Mouse (Mus musculus): ENCODE data around the gene Ppp4r3a. TPM values are rescaled to one million over a fixed set of nuclear protein-coding genes. Genes with fewer than 3 reads are reported as not detected.

Ppp4r3a gene
- total and polyA plus RNA-seq, 2 experiments from 2014 or later, result 16.4 to 36.1 TPM

DNA sequence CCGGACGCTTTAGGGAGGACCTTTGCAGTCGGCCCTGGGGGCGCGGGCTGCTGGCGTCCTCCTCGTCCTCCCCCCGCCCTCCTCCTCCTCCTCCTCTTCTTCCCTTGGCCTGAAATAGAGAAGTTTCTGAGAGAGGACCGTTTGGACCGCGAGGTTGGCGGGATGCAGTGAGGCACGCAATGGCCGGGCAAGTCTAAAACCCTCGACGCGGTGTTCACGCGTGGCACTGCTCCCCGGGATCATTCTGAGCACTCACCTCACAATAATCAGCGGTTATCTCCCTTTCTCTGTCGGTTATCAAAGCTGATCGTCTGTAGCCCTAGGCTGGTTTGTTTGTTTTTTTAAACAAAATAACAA, 315 bp upstream of the Ppp4r3a start:
- Histone ChIP-seq H3K9me3 (ENCODE audit: low read length) (no peaks in the 10 kb centered on the region), H3K27me3 (ENCODE audit: insufficient read depth, low read length) (no peaks in the 10 kb centered on the region), H3K4me1 (ENCODE audit: insufficient read depth, low read length) (peaks cover 7% of the 10 kb centered on the region), H3K9ac (replicated peaks; ENCODE audit: low read length, poor library complexity, severe bottlenecking) (peak overlapping the region; percentile 96), H3K27ac (ENCODE audit: low read depth, low read length) (peak overlapping the region; percentile 99), H3K4me2 (ENCODE audit: low read depth, low read length, poor library complexity, severe bottlenecking) (peak overlapping the region; percentile 81), H3K4me3 (ENCODE audit: low read depth, low read length) (peak overlapping the region; percentile 100), H3K36me3 (ENCODE audit: insufficient read depth, low read length) (no peaks in the 10 kb centered on the region)
- no peak for DNase-seq (ENCODE audit: low spot score)
- TF ChIP-seq CTCF (IDR thresholded peaks at IDR 0.05), result no peak
- WGBS, result under 1% methylated on average over 21 of the region's 23 CpGs
- ATAC-seq (ENCODE audit: low FRiP score), result peak; percentile 67

DNA sequence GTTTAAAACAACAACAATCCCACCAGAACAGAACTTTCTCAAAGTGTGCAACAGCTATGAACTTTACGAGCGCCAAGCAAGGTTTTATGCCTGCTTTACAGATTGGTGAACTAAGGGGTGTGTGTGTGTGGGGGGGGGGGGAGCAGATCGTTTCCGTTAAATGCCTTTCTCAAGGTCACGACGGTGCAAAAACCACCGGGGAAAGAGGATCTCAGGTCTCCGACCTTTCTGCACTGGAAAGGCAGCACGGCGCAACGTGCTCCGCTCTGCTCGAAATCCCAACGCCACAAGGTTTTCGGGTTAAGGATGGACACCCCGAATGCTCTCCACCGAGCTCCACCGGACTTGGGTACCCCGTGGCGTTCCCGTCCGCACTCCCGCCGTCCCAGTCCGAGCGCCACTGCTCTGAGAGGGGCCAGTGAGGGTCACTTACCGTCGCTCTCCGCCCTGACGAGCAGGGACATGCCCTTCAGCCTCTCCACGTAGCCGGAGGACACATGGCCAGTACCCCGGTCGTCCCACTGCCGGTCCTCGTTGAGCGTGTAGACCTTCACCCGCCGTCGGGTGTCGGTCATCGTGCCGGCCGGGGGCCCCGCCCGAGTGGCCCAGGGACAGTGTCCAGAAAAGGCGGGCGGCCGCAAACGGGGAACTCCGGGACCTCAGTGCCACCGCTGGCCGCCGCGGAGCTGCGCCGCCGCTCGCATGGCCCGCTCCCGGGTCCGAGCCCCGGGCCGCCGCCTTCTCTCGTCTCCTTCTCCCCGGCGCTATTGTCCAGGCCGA, 1.0 kb downstream of the Ppp4r3a start:
- Histone ChIP-seq H3K4me3 (ENCODE audit: low read depth, low read length) (peak overlapping the region; percentile 100), H3K27ac (ENCODE audit: low read depth, low read length) (peak overlapping the region; percentile 99), H3K4me1 (ENCODE audit: insufficient read depth, low read length) (peaks cover 7% of the 10 kb centered on the region), H3K4me2 (ENCODE audit: low read depth, low read length, poor library complexity, severe bottlenecking) (peak overlapping the region; percentile 81), H3K36me3 (ENCODE audit: insufficient read depth, low read length) (no peaks in the 10 kb centered on the region), H3K27me3 (ENCODE audit: insufficient read depth, low read length) (no peaks in the 10 kb centered on the region), H3K9me3 (ENCODE audit: low read length) (no peaks in the 10 kb centered on the region), H3K9ac (replicated peaks; ENCODE audit: low read length, poor library complexity, severe bottlenecking) (peak overlapping the region; percentile 96)
- no peak for DNase-seq (ENCODE audit: low spot score)
- TF ChIP-seq CTCF (IDR thresholded peaks at IDR 0.05), result no peak
- WGBS, result under 1% methylated on average over 65 of the region's 69 CpGs
- peak; percentile 7 for ATAC-seq (ENCODE audit: low FRiP score)

- no peak overlapping the region for H3K4me3 ChIP-seq (ENCODE audit: low read depth, low read length)
- no peak overlapping the region for H3K4me2 ChIP-seq (ENCODE audit: low read depth, low read length, poor library complexity, severe bottlenecking)
- H3K9ac ChIP-seq (replicated peaks; ENCODE audit: low read length, poor library complexity, severe bottlenecking), result no peak overlapping the region
- H3K36me3 ChIP-seq (ENCODE audit: insufficient read depth, low read length), result no peaks in the 10 kb centered on the region
- ATAC-seq (ENCODE audit: low FRiP score) (no peak), DNase-seq (ENCODE audit: low spot score) (no peak)
- no peaks in the 10 kb centered on the region for H3K27me3 ChIP-seq (ENCODE audit: insufficient read depth, low read length)
- no peak for TF ChIP-seq CTCF (IDR thresholded peaks at IDR 0.05)
- no peak overlapping the region for H3K27ac ChIP-seq (ENCODE audit: low read depth, low read length)
- peaks cover 5% of the 10 kb centered on the region; the same call in 1 of the 2 replicates for H3K4me1 ChIP-seq (ENCODE audit: insufficient read depth, low read length)
- H3K9me3 ChIP-seq (ENCODE audit: low read length), result no peaks in the 10 kb centered on the region
Measured at GRCm38 (mm10) chr12:101077955-101078354, 5.5 kb downstream of the Ppp4r3a start.

DNA sequence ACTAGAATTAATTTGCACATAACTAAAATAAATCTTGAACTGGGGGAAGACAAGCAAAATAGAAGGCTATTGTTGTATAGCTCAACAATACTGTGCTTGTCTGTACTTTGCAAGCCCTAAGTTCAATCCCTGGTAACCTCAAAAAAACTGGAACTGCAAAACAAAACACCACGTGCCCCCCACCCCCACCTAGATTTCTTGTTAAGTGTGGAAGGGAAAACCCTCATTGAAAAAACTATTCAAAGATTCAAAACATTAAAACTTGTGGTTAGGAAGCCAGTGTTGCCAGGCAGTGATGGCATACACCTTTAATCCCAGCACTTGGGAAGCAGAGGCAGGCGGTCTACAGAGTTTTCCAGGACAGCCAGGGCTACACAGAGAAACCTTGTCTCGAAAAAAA, 8.1 kb downstream of the Ppp4r3a start:
- DNase-seq (ENCODE audit: low spot score) (no peak), ATAC-seq (ENCODE audit: low FRiP score) (no peak)
- no peak for TF ChIP-seq CTCF (IDR thresholded peaks at IDR 0.05)
- no peaks in the 10 kb centered on the region for H3K4me1 ChIP-seq (ENCODE audit: insufficient read depth, low read length)
- H3K9ac ChIP-seq (replicated peaks; ENCODE audit: low read length, poor library complexity, severe bottlenecking), result no peak overlapping the region
- H3K9me3 ChIP-seq (ENCODE audit: low read length), result no peaks in the 10 kb centered on the region
- no peaks in the 10 kb centered on the region for H3K36me3 ChIP-seq (ENCODE audit: insufficient read depth, low read length)
- no peak overlapping the region for H3K4me3 ChIP-seq (ENCODE audit: low read depth, low read length)
- H3K27ac ChIP-seq (ENCODE audit: low read depth, low read length), result no peak overlapping the region
- no peaks in the 10 kb centered on the region for H3K27me3 ChIP-seq (ENCODE audit: insufficient read depth, low read length)
- WGBS, result 86% methylated on average over 3 of the region's 3 CpGs
- no peak overlapping the region for H3K4me2 ChIP-seq (ENCODE audit: low read depth, low read length, poor library complexity, severe bottlenecking)

DNA sequence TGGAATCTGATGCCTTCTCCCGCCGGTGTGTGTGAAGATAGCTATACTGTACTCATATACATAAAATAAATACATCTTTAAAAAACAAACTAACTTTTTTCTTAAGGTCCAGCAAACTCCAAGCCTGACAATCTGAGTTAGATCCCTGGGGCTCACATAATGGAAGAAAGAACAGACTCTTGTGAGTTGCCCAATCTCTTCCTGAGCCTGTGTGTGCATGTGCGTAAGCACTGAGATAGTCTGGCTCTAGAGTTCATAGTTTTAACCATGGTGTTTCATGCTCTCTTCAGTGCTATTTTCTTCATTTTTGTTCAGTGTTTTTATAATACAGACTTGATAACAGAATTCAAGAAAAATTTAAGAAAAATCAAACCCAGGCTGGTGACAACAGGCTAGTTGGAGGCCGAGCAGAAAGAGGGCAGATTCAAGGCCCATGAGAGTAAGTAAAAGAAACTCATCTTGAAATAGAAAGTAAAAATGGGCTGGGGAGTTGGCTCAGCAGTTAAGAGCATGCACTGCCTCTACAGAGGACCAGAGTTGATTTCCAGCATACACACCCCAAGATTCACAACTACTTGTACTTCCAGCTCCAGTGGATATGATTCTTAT, 8.6 kb downstream of the Ppp4r3a start:
- Histone ChIP-seq H3K9me3 (ENCODE audit: low read length) (no peaks in the 10 kb centered on the region), H3K27ac (ENCODE audit: low read depth, low read length) (no peak overlapping the region), H3K4me3 (ENCODE audit: low read depth, low read length) (no peak overlapping the region), H3K9ac (replicated peaks; ENCODE audit: low read length, poor library complexity, severe bottlenecking) (no peak overlapping the region), H3K36me3 (ENCODE audit: insufficient read depth, low read length) (no peaks in the 10 kb centered on the region), H3K4me2 (ENCODE audit: low read depth, low read length, poor library complexity, severe bottlenecking) (no peak overlapping the region), H3K27me3 (ENCODE audit: insufficient read depth, low read length) (no peaks in the 10 kb centered on the region), H3K4me1 (ENCODE audit: insufficient read depth, low read length) (no peaks in the 10 kb centered on the region)
- ATAC-seq (ENCODE audit: low FRiP score), result no peak
- no peak for TF ChIP-seq CTCF (IDR thresholded peaks at IDR 0.05)
- DNase-seq (ENCODE audit: low spot score), result no peak
- 89% methylated on average over 4 of the region's 4 CpGs for WGBS

DNA sequence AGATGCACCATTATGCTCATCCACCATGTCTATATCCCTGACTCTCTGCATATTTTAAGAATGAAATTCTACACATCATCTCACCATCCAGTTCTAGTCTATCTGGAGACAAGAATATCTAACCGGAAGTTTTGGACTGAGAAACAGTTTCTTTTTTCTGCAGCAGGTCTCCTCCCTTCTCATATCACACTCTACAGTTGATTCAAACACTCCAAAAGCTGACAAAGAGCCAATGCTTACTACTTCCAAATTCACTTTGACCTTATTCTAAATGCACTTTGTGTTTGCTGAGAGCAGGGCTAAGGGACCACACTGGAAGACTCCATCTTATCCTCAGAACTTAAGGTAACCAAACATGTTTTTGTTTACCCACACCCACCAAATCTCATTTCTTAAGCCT, 13.7 kb downstream of the Ppp4r3a start:
- H3K36me3 ChIP-seq (ENCODE audit: insufficient read depth, low read length), result no peaks in the 10 kb centered on the region
- no peak for ATAC-seq (ENCODE audit: low FRiP score)
- WGBS, result 89% methylated on average over 1 of the region's 1 CpGs
- H3K9me3 ChIP-seq (ENCODE audit: low read length), result no peaks in the 10 kb centered on the region
- H3K4me3 ChIP-seq (ENCODE audit: low read depth, low read length), result no peak overlapping the region
- H3K27ac ChIP-seq (ENCODE audit: low read depth, low read length), result no peak overlapping the region
- no peak overlapping the region for H3K9ac ChIP-seq (replicated peaks; ENCODE audit: low read length, poor library complexity, severe bottlenecking)
- no peak for DNase-seq (ENCODE audit: low spot score)
- H3K4me1 ChIP-seq (ENCODE audit: insufficient read depth, low read length), result no peaks in the 10 kb centered on the region
- no peak for TF ChIP-seq CTCF (IDR thresholded peaks at IDR 0.05)
- H3K4me2 ChIP-seq (ENCODE audit: low read depth, low read length, poor library complexity, severe bottlenecking), result no peak overlapping the region
- no peaks in the 10 kb centered on the region for H3K27me3 ChIP-seq (ENCODE audit: insufficient read depth, low read length)
